In the genomic region with DNA sequence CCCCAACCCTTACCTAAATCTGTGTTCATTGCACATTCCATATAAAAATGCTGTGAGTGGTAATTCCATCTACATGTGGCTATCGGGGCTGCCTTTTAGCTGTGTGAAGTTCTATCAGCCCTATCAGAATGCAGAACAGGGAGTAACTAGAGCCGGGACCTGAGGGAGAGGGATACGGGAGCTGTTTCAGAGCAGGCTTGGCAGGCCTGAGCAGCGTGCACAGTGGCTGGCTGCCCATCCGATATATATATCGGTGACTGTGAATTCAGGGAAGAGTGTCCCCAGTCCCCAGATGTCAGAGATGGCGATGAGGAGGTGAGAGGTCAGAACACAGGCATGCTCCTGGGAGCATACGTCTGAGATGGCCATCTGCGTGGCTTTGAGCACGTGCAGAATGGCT, we compare ENCODE assay signal across 18 mouse cellular contexts.
DNase-seq lines count a peak whose midpoint lies in the region; ATAC-seq lines count a peak whose summit lies in the region.
"Had no signal": no experiment of that assay in that cellular context is flagged by ENCODE, and none has a peak within 500 bp of the region (broad histone marks: within the 10 kb centered on the region; RNA-seq: fewer than 3 reads in every experiment).

No protein-coding gene starts in this region.

- no peaks in the 10 kb centered on the region for H3K27me3 ChIP-seq in midbrain, embryonic 11.5 days (ENCODE audit: control insufficient read depth, insufficient read depth, low read length)
- H3K27me3 ChIP-seq in midbrain, embryonic 10.5 days (ENCODE audit: low read depth, poor library complexity, severe bottlenecking) = no peaks in the 10 kb centered on the region
- no peaks in the 10 kb centered on the region for H3K27me3 ChIP-seq in forebrain, embryonic 15.5 days
- no peaks in the 10 kb centered on the region for H3K27me3 ChIP-seq in hindbrain, embryonic 15.5 days
- H3K27me3 ChIP-seq: kidney, embryonic 15.5 days; liver, embryonic 12.5 days; lung, embryonic 15.5 days; Patski had no signal

- H3K9me3 ChIP-seq in midbrain, embryonic 11.5 days (ENCODE audit: control insufficient read depth, low read length) = no peaks in the 10 kb centered on the region
- no peaks in the 10 kb centered on the region for H3K9me3 ChIP-seq in midbrain, embryonic 10.5 days (replicated peaks)
- no peaks in the 10 kb centered on the region for H3K9me3 ChIP-seq in forebrain, embryonic 15.5 days
- H3K9me3 ChIP-seq in hindbrain, embryonic 15.5 days = no peaks in the 10 kb centered on the region
- H3K9me3 ChIP-seq: kidney, embryonic 15.5 days; liver, embryonic 12.5 days; lung, embryonic 15.5 days had no signal

- no peak overlapping the region for H3K27ac ChIP-seq in midbrain, embryonic 11.5 days (ENCODE audit: low read depth, low read length)
- no peak overlapping the region for H3K27ac ChIP-seq in midbrain, embryonic 10.5 days (replicated peaks)
- H3K27ac ChIP-seq in forebrain, embryonic 15.5 days (replicated peaks) = peak overlapping the region; percentile 81
- H3K27ac ChIP-seq in hindbrain, embryonic 15.5 days (replicated peaks) = peak overlapping the region; percentile 17; the same call in 1 of the 2 replicates
- H3K27ac ChIP-seq: kidney, embryonic 15.5 days; liver, embryonic 12.5 days; lung, embryonic 15.5 days had no signal

- WGBS in midbrain, embryonic 11.5 days = 63% methylated on average over 10 of the region's 10 CpGs
- 69% methylated on average over 10 of the region's 10 CpGs for WGBS in midbrain, embryonic 10.5 days
- WGBS in forebrain, embryonic 15.5 days = 42% methylated on average over 10 of the region's 10 CpGs
- 46% methylated on average over 10 of the region's 10 CpGs for WGBS in hindbrain, embryonic 15.5 days

- ATAC-seq in midbrain, embryonic 11.5 days (ENCODE audit: low FRiP score) = no peak
- ATAC-seq in forebrain, embryonic 15.5 days (replicated peaks) = peak; percentile 72
- no peak for ATAC-seq in hindbrain, embryonic 15.5 days (ENCODE audit: low FRiP score, low read depth)
- ATAC-seq: liver, embryonic 12.5 days; Patski had no signal

- DNase-seq in midbrain, embryonic 11.5 days (ENCODE audit: low spot score, missing footprints) = peak; percentile 60
- no peak for DNase-seq in midbrain, embryonic 10.5 days (ENCODE audit: low spot score)
- no peak for DNase-seq in Muller cell, postnatal 12 days (ENCODE audit: inconsistent ontology term)
- no peak for DNase-seq in layer of hippocampus, adult 8-10 months (ENCODE audit: low spot score in 2 of 2)
- DNase-seq in gastrocnemius, postnatal 10 days = no peak
- DNase-seq: adrenal gland, postnatal 25 days; B cell, adult 2 months; cerebellum, adult 8-10 months; embryo, embryonic 11 days; gastrocnemius, postnatal 25 days; heart, postnatal 14 days had no signal

- H3K4me1 ChIP-seq in midbrain, embryonic 11.5 days (ENCODE audit: control insufficient read depth, insufficient read depth, low read length) = no peaks in the 10 kb centered on the region
- peaks cover 11% of the 10 kb centered on the region for H3K4me1 ChIP-seq in midbrain, embryonic 10.5 days
- H3K4me1 ChIP-seq in forebrain, embryonic 15.5 days = peaks cover 16% of the 10 kb centered on the region
- peaks cover 12% of the 10 kb centered on the region for H3K4me1 ChIP-seq in hindbrain, embryonic 15.5 days (replicated peaks)
- H3K4me1 ChIP-seq: kidney, embryonic 15.5 days had no signal

- H3K36me3 ChIP-seq in midbrain, embryonic 11.5 days (ENCODE audit: control insufficient read depth, insufficient read depth, low read length) = no peaks in the 10 kb centered on the region
- no peaks in the 10 kb centered on the region for H3K36me3 ChIP-seq in midbrain, embryonic 10.5 days
- H3K36me3 ChIP-seq in forebrain, embryonic 15.5 days = no peaks in the 10 kb centered on the region
- H3K36me3 ChIP-seq in hindbrain, embryonic 15.5 days = no peaks in the 10 kb centered on the region
- H3K36me3 ChIP-seq: kidney, embryonic 15.5 days; liver, embryonic 12.5 days; lung, embryonic 15.5 days had no signal

- H3K9ac ChIP-seq in midbrain, embryonic 11.5 days (ENCODE audit: low read length) = no peak overlapping the region
- no peak overlapping the region for H3K9ac ChIP-seq in forebrain, embryonic 15.5 days (replicated peaks)
- no peak overlapping the region for H3K9ac ChIP-seq in hindbrain, embryonic 15.5 days
- H3K9ac ChIP-seq: kidney, embryonic 15.5 days; liver, embryonic 12.5 days; lung, embryonic 15.5 days had no signal

- H3K4me3 ChIP-seq in midbrain, embryonic 11.5 days (ENCODE audit: low read depth, low read length) = no peak overlapping the region
- no peak overlapping the region for H3K4me3 ChIP-seq in midbrain, embryonic 10.5 days
- H3K4me3 ChIP-seq in forebrain, embryonic 15.5 days = no peak overlapping the region
- no peak overlapping the region for H3K4me3 ChIP-seq in hindbrain, embryonic 15.5 days
- H3K4me3 ChIP-seq: kidney, embryonic 15.5 days; liver, embryonic 12.5 days; lung, embryonic 15.5 days had no signal

- H3K4me2 ChIP-seq in midbrain, embryonic 11.5 days = no peak overlapping the region
- no peak overlapping the region for H3K4me2 ChIP-seq in forebrain, embryonic 15.5 days (replicated peaks)
- no peak overlapping the region for H3K4me2 ChIP-seq in hindbrain, embryonic 15.5 days
- H3K4me2 ChIP-seq: heart, embryonic 11.5 days; kidney, embryonic 15.5 days; liver, embryonic 12.5 days; lung, embryonic 15.5 days had no signal

Comparison
In these comparisons a context has a peak if more than half of its experiments do, and no peak if none do; other contexts are left out.
1. H3K27ac ChIP-seq: peak in forebrain, embryonic 15.5 days (single experiment) and hindbrain, embryonic 15.5 days (single experiment); none in midbrain, embryonic 11.5 days (single experiment) and midbrain, embryonic 10.5 days (single experiment).